Mouse (Mus musculus) adrenal gland, postnatal 10 days (tissue): ENCODE measurements around the gene Zbtb39. TPM values are rescaled to one million over a fixed set of nuclear protein-coding genes. Genes with fewer than 3 reads are reported as not detected.

Source experiments
- DNase-seq: peaks from one replicate; pipeline ENCODE4 v3.0.0; 2021; ENCODE audit warnings: mixed read lengths
- long read RNA-seq, 2 experiments: library from polyadenylated mRNA; stranded (forward); transcript quantifications; one replicate each; pipeline ENCODE4 v2.0.0; 2021
- total RNA-seq, 2 experiments: library from RNA; stranded (reverse); gene quantifications; 2 replicates each; pipeline ENCODE4 v1.2.3; 2021

Zbtb39 gene
- total RNA-seq, result 10 to 100 TPM; 10.8 to 11.0 TPM
- long read RNA-seq, experiment 1, full-length matches to known transcripts, result 3 of 4 reads
- long read RNA-seq, experiment 1, partial matches to known transcripts, result 0 of 4 reads
- long read RNA-seq, experiment 1, other reads (novel, unspliced or antisense), result 1 of 4 reads
- long read RNA-seq, experiment 2, full-length matches to known transcripts, result 3 of 4 reads
- long read RNA-seq, experiment 2, partial matches to known transcripts, result 0 of 4 reads
- long read RNA-seq, experiment 2, other reads (novel, unspliced or antisense), result 1 of 4 reads

GRCm38 (mm10) chr10:127739083-127739660 lies at the start of gene Zbtb39:
Zbtb39 (plus strand) TSS chr10:127739538.
- DNase-seq, result peak; percentile 92

- no peak for DNase-seq
Observed at GRCm38 (mm10) chr10:127691053-127691452, 48.3 kb upstream of the Zbtb39 start.

- DNase-seq, result no peak
Observed at GRCm38 (mm10) chr10:127694636-127695035, 44.7 kb upstream of the Zbtb39 start.

- DNase-seq, result peak; percentile 55
Observed at GRCm38 (mm10) chr10:127695775-127696174, 43.6 kb upstream of the Zbtb39 start.

- peak; percentile 67 for DNase-seq
Observed at GRCm38 (mm10) chr10:127698966-127699365, 40.4 kb upstream of the Zbtb39 start.

- DNase-seq, result peak; percentile 25
Observed at GRCm38 (mm10) chr10:127703299-127703698, 36.0 kb upstream of the Zbtb39 start.

- no peak for DNase-seq
Observed at GRCm38 (mm10) chr10:127704293-127704692, 35.0 kb upstream of the Zbtb39 start.

GRCm38 (mm10) chr10:127704766-127705220 lies 34.5 kb upstream of the Zbtb39 start, which contains the start of gene Myo1a:
Myo1a (plus strand) TSS chr10:127705170.
- no peak for DNase-seq

- DNase-seq, result no peak
Observed at GRCm38 (mm10) chr10:127705783-127706182, 33.6 kb upstream of the Zbtb39 start.

GRCm38 (mm10) chr10:127707721-127708120 lies 31.6 kb upstream of the Zbtb39 start:
- peak; percentile 87 for DNase-seq

- DNase-seq, result no peak
Observed at GRCm38 (mm10) chr10:127708850-127709370, 30.4 kb upstream of the Zbtb39 start.

GRCm38 (mm10) chr10:127710331-127710730 lies 29.0 kb upstream of the Zbtb39 start:
- no peak for DNase-seq

GRCm38 (mm10) chr10:127712736-127713135 lies 26.6 kb upstream of the Zbtb39 start:
- no peak for DNase-seq

GRCm38 (mm10) chr10:127721671-127722418 lies 17.5 kb upstream of the Zbtb39 start:
- DNase-seq, result no peak

GRCm38 (mm10) chr10:127724178-127724577 lies 15.2 kb upstream of the Zbtb39 start, which contains the start of gene Tac2:
Tac2 (plus strand) TSS chr10:127724478.
- no peak for DNase-seq

- DNase-seq, result no peak
Observed at GRCm38 (mm10) chr10:127725136-127725535, 14.2 kb upstream of the Zbtb39 start.

GRCm38 (mm10) chr10:127728437-127728836 lies 10.9 kb upstream of the Zbtb39 start:
- no peak for DNase-seq

- DNase-seq, result no peak
Observed at GRCm38 (mm10) chr10:127730285-127730932, 8.9 kb upstream of the Zbtb39 start.

GRCm38 (mm10) chr10:127730933-127731310 lies 8.4 kb upstream of the Zbtb39 start:
- DNase-seq, result no peak

GRCm38 (mm10) chr10:127731397-127731796 lies 7.9 kb upstream of the Zbtb39 start:
- DNase-seq, result no peak

- DNase-seq, result peak; percentile 49
Observed at GRCm38 (mm10) chr10:127734434-127734833, 4.9 kb upstream of the Zbtb39 start.

- no peak for DNase-seq
Observed at GRCm38 (mm10) chr10:127736266-127736665, 3.1 kb upstream of the Zbtb39 start.
